Mouse (Mus musculus): ENCODE measurements around the gene Fam222b. TPM values are rescaled to one million over a fixed set of nuclear protein-coding genes. Genes with fewer than 3 reads are reported as not detected.

Gene Fam222b
- total RNA-seq, 2 experiments from 2014 or later = 17.1 to 17.5 TPM

Small RNAs within 50 kb of the gene (microRNA-seq; reads per million reads assigned to microRNA genes)
- 127 to 169 reads per million in 2 experiments for gene Mir144
- 0 reads per million in 2 experiments for gene Mir451a
- 0 reads per million in 2 experiments for gene Mir451b
- 1.4 reads per million in 2 experiments for gene Mir7653

Other genes starting within 250 kb of the Fam222b start
- gene Pipox, start 200.6 kb upstream of the Fam222b start, total RNA-seq (2021) = 1 to 10 TPM; 1.9 to 2.5 TPM
- gene Sez6, start 163.9 kb upstream of the Fam222b start, total RNA-seq (2021) = under 1 TPM; 0.14 to 0.19 TPM
- 10 to 100 TPM; 42.3 to 43.2 TPM for gene Phf12, start 111.9 kb upstream of the Fam222b start, total RNA-seq (2021)
- 1 to 10 TPM; 7.8 to 9.3 TPM for gene Dhrs13, start 62.4 kb upstream of the Fam222b start, total RNA-seq (2021)
- gene Flot2, start 56.7 kb upstream of the Fam222b start, total RNA-seq (2021) = 10 to 100 TPM; 89.1 to 98.5 TPM
- 10 to 100 TPM; 23.7 to 24.0 TPM for gene Eral1, start 14.3 kb upstream of the Fam222b start, total RNA-seq (2021)
- gene Traf4, start 70.9 kb downstream of the Fam222b start, total RNA-seq (2021) = 10 to 100 TPM; 25.8 to 27.5 TPM
- gene Nek8, start 82.0 kb downstream of the Fam222b start, total RNA-seq (2021) = 1 to 10 TPM; 7.7 to 8.6 TPM
- gene Tlcd1, start 82.1 kb downstream of the Fam222b start, total RNA-seq (2021) = 1 to 10 TPM; 8.4 to 9.8 TPM
- gene Rpl23a, start 88.9 kb downstream of the Fam222b start, total RNA-seq (2021) = 1,000 to 10,000 TPM; 1,082 to 1,148 TPM
- gene Rab34, start 93.8 kb downstream of the Fam222b start, total RNA-seq (2021) = 10 to 100 TPM; 25.2 to 28.0 TPM
- gene Proca1, start 98.7 kb downstream of the Fam222b start, total RNA-seq (2021) = 1 to 10 TPM in 1 of 2 experiments, under 1 TPM in 1; 0.81 to 1.4 TPM
- gene Sdf2, start 151.1 kb downstream of the Fam222b start, total RNA-seq (2021) = 10 to 100 TPM; 41.2 to 43.9 TPM
- 10 to 100 TPM; 35.7 to 37.2 TPM for gene Supt6, start 151.3 kb downstream of the Fam222b start, total RNA-seq (2021)
- 100 to 1,000 TPM; 178 to 185 TPM for gene 2610507B11Rik, start 167.1 kb downstream of the Fam222b start, total RNA-seq (2021)
- gene BC030499, start 196.2 kb downstream of the Fam222b start, total RNA-seq (2021) = 1 to 10 TPM; 1.2 to 1.4 TPM
- 10 to 100 TPM; 32.6 to 33.2 TPM for gene Spag5, start 206.9 kb downstream of the Fam222b start, total RNA-seq (2021)
- 1 to 10 TPM; 3.3 to 3.6 TPM for gene Aldoc, start 228.3 kb downstream of the Fam222b start, total RNA-seq (2021)
- gene Pigs, start 233.8 kb downstream of the Fam222b start, total RNA-seq (2021) = 10 to 100 TPM; 27.0 to 27.2 TPM
- 10 to 100 TPM; 13.5 to 14.6 TPM for gene Unc119, start 248.8 kb downstream of the Fam222b start, total RNA-seq (2021)